Mouse (Mus musculus) kidney, embryonic 15.5 days (tissue): ENCODE results near the gene Rps6kc1. TPM values are rescaled to one million over a fixed set of nuclear protein-coding genes. Genes with fewer than 3 reads are reported as not detected.
A peak's percentile ranks its signal among the peaks of the same experiment; 100 is the strongest.

Experiments
- ATAC-seq: fragments of 200-750 bp; cut with Nextera tagmentation; replicated peaks from 2 replicates; pipeline ENCODE4 v1.8.0; 2017; ENCODE audit warnings: moderate TSS enrichment; ENCODE audit not compliant: low FRiP score
- H3K27ac ChIP-seq: fragments of 300-500 bp; sonication (generic); 2 replicates; pipeline ENCODE4 v1.5.1; 2015; ENCODE audit warnings: mild to moderate bottlenecking, inconsistent platforms
- H3K27me3 ChIP-seq: fragments of 300-500 bp; sonication (generic); 2 replicates; pipeline ENCODE4 v1.6.1; 2015; ENCODE audit warnings: inconsistent platforms
- H3K36me3 ChIP-seq: fragments of 300-500 bp; sonication (generic); 2 replicates; pipeline ENCODE4 v1.6.1; 2015; ENCODE audit warnings: inconsistent platforms
- H3K4me1 ChIP-seq: fragments of 300-500 bp; sonication (generic); 2 replicates; pipeline ENCODE4 v1.6.1; 2015; ENCODE audit warnings: inconsistent platforms
- H3K4me2 ChIP-seq: fragments of 300-500 bp; sonication (generic); 2 replicates; pipeline ENCODE4 v1.6.1; 2015; ENCODE audit warnings: moderate library complexity, mild to moderate bottlenecking, inconsistent platforms
- H3K4me3 ChIP-seq: fragments of 300-500 bp; sonication (generic); replicated peaks from 2 replicates; pipeline ENCODE4 v1.5.1; 2015; ENCODE audit warnings: mild to moderate bottlenecking, inconsistent platforms
- H3K9ac ChIP-seq: fragments of 300-500 bp; sonication (generic); 2 replicates; pipeline ENCODE4 v1.6.1; 2015; ENCODE audit warnings: mild to moderate bottlenecking, inconsistent platforms
- H3K9me3 ChIP-seq: fragments of 300-500 bp; sonication (generic); replicated peaks from 2 replicates; pipeline ENCODE4 v1.6.1; 2016; ENCODE audit warnings: inconsistent platforms
- WGBS: fragments of 180-500 bp; shearing (Covaris S2); methylation state at CpG from one replicate; pipeline ENCODE4 v1.1.7; 2015; ENCODE audit warnings: mixed read lengths; 5-methylcytosine and 5-hydroxymethylcytosine counted together
- polyA plus RNA-seq: library from polyadenylated mRNA; unstranded; fragments of >200 nt; fragmentation: Nextera tagmentation; extraction: Ambion mirVana; gene quantifications from 2 replicates; pipeline ENCODE4 v1.2.1, GENCODE M21; 2015

Gene Rps6kc1
- polyA plus RNA-seq, 1 experiment from 2014 or later, result 14.8 TPM

DNA sequence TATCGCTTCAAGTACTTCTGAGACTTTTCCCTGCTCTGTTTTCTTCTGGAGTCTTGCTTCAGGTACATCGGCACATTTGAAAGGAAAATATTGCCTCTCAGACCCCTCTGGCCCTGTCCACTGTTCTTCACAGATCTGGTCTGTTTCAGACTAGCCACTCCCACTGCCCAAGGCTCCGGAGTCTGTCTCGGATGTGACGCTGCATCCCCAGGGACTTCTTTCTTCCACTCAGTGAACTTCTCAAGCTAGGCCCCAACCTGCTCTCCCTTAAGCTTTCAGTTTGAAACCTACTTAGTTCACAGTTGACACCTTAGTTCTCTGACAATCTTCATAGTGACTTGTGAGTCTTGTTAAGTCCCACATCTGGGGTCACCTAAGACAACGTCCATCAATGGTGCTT lies 133.9 kb downstream of the Rps6kc1 start:
- Histone ChIP-seq H3K4me2 (no peak overlapping the region), H3K4me1 (peaks cover 3% of the 10 kb centered on the region; the same call in 1 of the 2 replicates), H3K4me3 (no peak overlapping the region), H3K36me3 (peaks cover 6% of the 10 kb centered on the region; the same call in 1 of the 2 replicates), H3K27ac (no peak overlapping the region), H3K27me3 (no peaks in the 10 kb centered on the region), H3K9me3 (no peaks in the 10 kb centered on the region), H3K9ac (no peak overlapping the region)
- no peak for ATAC-seq
- 69% methylated on average over 6 of the region's 6 CpGs for WGBS

DNA sequence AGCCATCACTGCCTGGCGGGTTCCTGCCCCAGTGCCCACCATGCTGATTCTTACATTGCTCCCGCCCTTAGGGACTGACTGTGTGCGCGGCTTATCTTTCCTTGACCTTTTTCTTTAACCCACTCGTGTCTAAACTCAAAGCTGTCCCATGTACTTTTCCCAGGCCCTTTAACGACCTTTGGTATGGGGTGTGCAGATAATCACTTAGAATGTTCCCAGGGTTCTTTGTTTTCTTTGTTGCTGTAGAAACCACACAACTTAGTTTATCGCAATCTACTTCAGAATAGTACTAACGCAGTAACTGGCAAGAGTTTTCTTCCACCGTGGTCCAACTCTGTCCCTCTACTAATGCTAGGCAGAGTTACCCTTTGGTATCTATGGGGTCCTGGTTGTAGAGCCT lies 135.3 kb downstream of the Rps6kc1 start:
- WGBS, result 91% methylated on average over 9 of the region's 9 CpGs
- no peak overlapping the region for H3K4me2 ChIP-seq
- no peak overlapping the region for H3K27ac ChIP-seq
- H3K27me3 ChIP-seq, result no peaks in the 10 kb centered on the region
- H3K9ac ChIP-seq, result no peak overlapping the region
- no peaks in the 10 kb centered on the region for H3K9me3 ChIP-seq
- H3K4me3 ChIP-seq, result no peak overlapping the region
- ATAC-seq, result no peak
- peaks cover 14% of the 10 kb centered on the region for H3K4me1 ChIP-seq
- H3K36me3 ChIP-seq, result 0 out of 2 replicates have a peak, but pooled peaks cover 3% of the 10 kb centered on the region

DNA sequence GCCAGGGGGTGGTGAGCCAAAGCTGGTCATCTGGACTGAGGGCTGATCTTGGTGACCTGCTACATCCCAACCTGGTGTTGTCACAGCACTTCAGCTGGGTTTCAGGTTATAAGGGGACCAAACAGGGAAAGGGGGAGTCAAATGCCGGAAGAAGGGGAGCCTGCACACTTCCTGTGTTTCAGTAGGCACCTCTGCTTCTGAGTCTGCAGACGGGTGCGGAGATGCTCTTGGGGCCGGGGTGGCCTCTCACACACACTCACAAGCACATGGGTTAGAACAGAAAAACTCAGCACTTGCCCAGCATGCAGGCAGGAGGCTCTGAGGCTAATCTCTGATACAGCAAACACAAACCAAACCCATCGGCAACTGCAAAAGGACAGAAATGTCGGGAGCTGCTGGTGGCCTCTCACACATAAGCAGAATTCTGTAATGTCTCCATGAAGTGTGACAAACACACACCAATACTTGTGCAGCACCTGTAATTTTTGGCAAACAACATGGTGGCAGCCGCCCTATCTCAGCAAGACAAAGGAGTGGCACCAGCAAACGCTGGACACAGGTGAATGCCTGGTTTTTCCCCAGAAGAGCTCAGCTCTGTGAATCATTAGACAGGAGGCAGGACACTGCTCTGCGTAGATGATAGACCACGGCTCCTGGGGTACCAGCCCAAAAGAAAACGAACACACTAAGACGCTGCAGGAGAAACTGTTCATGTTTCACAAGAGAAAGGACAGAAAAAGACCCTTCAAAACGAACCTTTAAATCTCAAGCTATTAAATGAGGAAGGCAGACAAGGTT lies 139.3 kb downstream of the Rps6kc1 start:
- no peaks in the 10 kb centered on the region for H3K36me3 ChIP-seq
- H3K4me3 ChIP-seq, result no peak overlapping the region
- H3K4me1 ChIP-seq, result peaks cover 14% of the 10 kb centered on the region
- 70% methylated on average over 13 of the region's 13 CpGs for WGBS
- H3K27me3 ChIP-seq, result no peaks in the 10 kb centered on the region
- H3K4me2 ChIP-seq, result no peak overlapping the region
- H3K27ac ChIP-seq, result no peak overlapping the region
- H3K9ac ChIP-seq, result no peak overlapping the region
- no peaks in the 10 kb centered on the region for H3K9me3 ChIP-seq
- peak; percentile 57; the same call in 1 of the 2 replicates for ATAC-seq

GRCm38 (mm10) chr1:190769748-190770147 lies 141.8 kb downstream of the Rps6kc1 start:
- Histone ChIP-seq H3K4me2 (no peak overlapping the region), H3K27me3 (no peaks in the 10 kb centered on the region), H3K4me3 (no peak overlapping the region), H3K9ac (no peak overlapping the region), H3K27ac (no peak overlapping the region), H3K36me3 (no peaks in the 10 kb centered on the region), H3K4me1 (peaks cover 14% of the 10 kb centered on the region), H3K9me3 (no peaks in the 10 kb centered on the region)
- ATAC-seq, result no peak
- 82% methylated on average over 7 of the region's 7 CpGs for WGBS

DNA sequence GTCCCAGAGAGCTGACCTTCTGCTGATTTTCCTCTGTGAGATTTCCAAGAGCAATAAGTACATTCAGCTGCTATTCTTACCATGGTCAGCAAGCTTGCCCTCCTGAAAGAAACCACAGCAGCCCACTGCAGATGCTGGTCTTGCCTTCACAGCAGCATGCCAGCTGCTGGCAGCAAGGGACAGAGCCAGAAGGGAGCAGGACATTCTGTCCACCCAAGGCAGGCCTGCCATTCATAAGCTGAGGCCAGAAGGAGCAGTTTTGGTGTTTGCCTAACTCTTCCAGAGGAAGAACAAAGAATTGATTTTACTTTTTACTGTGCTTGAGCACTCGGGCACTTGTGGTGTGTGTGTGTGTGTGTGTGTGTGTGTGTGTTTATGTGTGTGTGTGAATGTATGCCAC lies 143.3 kb downstream of the Rps6kc1 start:
- no peak overlapping the region for H3K4me3 ChIP-seq
- no peak for ATAC-seq
- H3K27ac ChIP-seq, result no peak overlapping the region
- peaks cover 14% of the 10 kb centered on the region for H3K4me1 ChIP-seq
- 65% methylated on average over 1 of the region's 1 CpGs for WGBS
- no peaks in the 10 kb centered on the region for H3K27me3 ChIP-seq
- no peaks in the 10 kb centered on the region for H3K9me3 ChIP-seq
- no peak overlapping the region for H3K9ac ChIP-seq
- H3K4me2 ChIP-seq, result no peak overlapping the region
- no peaks in the 10 kb centered on the region for H3K36me3 ChIP-seq

DNA sequence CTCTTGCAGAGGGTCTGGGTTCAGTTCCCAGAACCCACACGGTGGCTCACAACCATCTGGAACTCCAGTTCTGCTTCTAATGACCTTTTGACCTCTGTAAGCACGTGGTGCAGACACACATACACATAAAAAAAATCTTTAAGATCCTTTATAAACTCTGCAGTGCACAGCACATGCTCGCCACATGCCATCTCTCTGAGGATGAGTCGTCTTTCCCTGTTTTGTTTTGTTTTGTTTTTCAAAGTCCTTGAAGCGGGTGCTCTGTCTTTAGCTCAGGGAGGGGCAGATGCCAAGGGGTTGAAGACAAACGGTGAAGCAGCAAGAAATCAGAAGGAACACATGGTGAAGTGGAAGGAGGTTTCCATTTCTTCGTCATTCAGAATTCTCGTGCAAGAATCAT lies 143.9 kb downstream of the Rps6kc1 start:
- no peaks in the 10 kb centered on the region for H3K27me3 ChIP-seq
- no peak overlapping the region for H3K4me3 ChIP-seq
- peaks cover 14% of the 10 kb centered on the region for H3K4me1 ChIP-seq
- no peak overlapping the region for H3K4me2 ChIP-seq
- H3K36me3 ChIP-seq, result no peaks in the 10 kb centered on the region
- WGBS, result 57% methylated on average over 8 of the region's 8 CpGs
- H3K27ac ChIP-seq, result no peak overlapping the region
- no peak overlapping the region for H3K9ac ChIP-seq
- no peak for ATAC-seq
- no peaks in the 10 kb centered on the region for H3K9me3 ChIP-seq

DNA sequence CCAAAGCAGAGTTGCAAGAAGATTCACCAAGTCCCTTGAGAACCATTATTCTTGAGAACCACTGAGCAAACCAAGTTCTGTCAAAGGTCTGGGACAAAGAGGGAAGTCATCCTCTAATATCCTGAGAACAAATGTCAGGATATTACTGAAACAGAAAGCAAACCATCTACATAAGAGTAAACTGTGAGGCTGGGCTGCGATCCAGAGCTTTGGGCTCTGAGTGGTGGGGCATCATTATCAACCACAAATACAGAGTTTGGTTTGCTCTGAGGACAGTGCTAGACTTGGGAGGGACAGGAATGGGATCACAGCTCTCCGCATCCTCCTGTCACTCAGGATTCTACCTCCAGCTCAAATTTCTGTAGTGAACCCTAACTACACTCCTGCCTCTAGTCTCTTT lies 144.8 kb downstream of the Rps6kc1 start:
- H3K9me3 ChIP-seq, result no peaks in the 10 kb centered on the region
- no peaks in the 10 kb centered on the region for H3K27me3 ChIP-seq
- no peak for ATAC-seq
- H3K9ac ChIP-seq, result no peak overlapping the region
- H3K4me1 ChIP-seq, result peaks cover 6% of the 10 kb centered on the region
- H3K36me3 ChIP-seq, result no peaks in the 10 kb centered on the region
- no peak overlapping the region for H3K4me3 ChIP-seq
- H3K4me2 ChIP-seq, result no peak overlapping the region
- H3K27ac ChIP-seq, result no peak overlapping the region
- 94% methylated on average over 2 of the region's 2 CpGs for WGBS

GRCm38 (mm10) chr1:190763756-190764155 lies 147.8 kb downstream of the Rps6kc1 start:
- no peak overlapping the region for H3K4me3 ChIP-seq
- no peak for ATAC-seq
- no peaks in the 10 kb centered on the region for H3K9me3 ChIP-seq
- H3K4me2 ChIP-seq, result no peak overlapping the region
- no peaks in the 10 kb centered on the region for H3K36me3 ChIP-seq
- WGBS, result 84% methylated on average over 10 of the region's 10 CpGs
- no peak overlapping the region for H3K9ac ChIP-seq
- no peak overlapping the region for H3K27ac ChIP-seq
- H3K4me1 ChIP-seq, result no peaks in the 10 kb centered on the region
- H3K27me3 ChIP-seq, result no peaks in the 10 kb centered on the region

GRCm38 (mm10) chr1:190761786-190762185 lies 149.8 kb downstream of the Rps6kc1 start:
- Histone ChIP-seq H3K4me3 (no peak overlapping the region), H3K27me3 (no peaks in the 10 kb centered on the region), H3K9me3 (no peaks in the 10 kb centered on the region), H3K27ac (no peak overlapping the region), H3K9ac (no peak overlapping the region), H3K4me1 (no peaks in the 10 kb centered on the region), H3K36me3 (no peaks in the 10 kb centered on the region), H3K4me2 (no peak overlapping the region)
- no peak for ATAC-seq
- WGBS, result 22% methylated on average over 4 of the region's 5 CpGs

- no peaks in the 10 kb centered on the region for H3K4me1 ChIP-seq
- H3K4me2 ChIP-seq, result no peak overlapping the region
- no peaks in the 10 kb centered on the region for H3K9me3 ChIP-seq
- H3K27ac ChIP-seq, result no peak overlapping the region
- H3K9ac ChIP-seq, result no peak overlapping the region
- H3K36me3 ChIP-seq, result no peaks in the 10 kb centered on the region
- H3K27me3 ChIP-seq, result no peaks in the 10 kb centered on the region
- no peak overlapping the region for H3K4me3 ChIP-seq
- WGBS, result 51% methylated on average over 8 of the region's 8 CpGs
- no peak for ATAC-seq
These were observed 153.7 kb downstream of the Rps6kc1 start for GRCm38 (mm10) chr1:190757899-190758298.

- H3K27ac ChIP-seq, result no peak overlapping the region
- H3K4me2 ChIP-seq, result no peak overlapping the region
- ATAC-seq, result no peak
- no peaks in the 10 kb centered on the region for H3K9me3 ChIP-seq
- no peaks in the 10 kb centered on the region for H3K4me1 ChIP-seq
- 75% methylated on average over 8 of the region's 8 CpGs for WGBS
- H3K27me3 ChIP-seq, result no peaks in the 10 kb centered on the region
- no peak overlapping the region for H3K4me3 ChIP-seq
- no peaks in the 10 kb centered on the region for H3K36me3 ChIP-seq
- no peak overlapping the region for H3K9ac ChIP-seq
These were observed 159.6 kb downstream of the Rps6kc1 start for GRCm38 (mm10) chr1:190751794-190752570.

GRCm38 (mm10) chr1:190748937-190749336 lies 162.6 kb downstream of the Rps6kc1 start:
- Histone ChIP-seq H3K4me1 (no peaks in the 10 kb centered on the region), H3K27me3 (no peaks in the 10 kb centered on the region), H3K4me3 (no peak overlapping the region), H3K4me2 (no peak overlapping the region), H3K36me3 (no peaks in the 10 kb centered on the region), H3K27ac (no peak overlapping the region), H3K9me3 (no peaks in the 10 kb centered on the region), H3K9ac (no peak overlapping the region)
- ATAC-seq, result no peak
- WGBS, result 92% methylated on average over 10 of the region's 10 CpGs
